Mouse (Mus musculus): ENCODE measurements around the gene Rsph3a.

DNA sequence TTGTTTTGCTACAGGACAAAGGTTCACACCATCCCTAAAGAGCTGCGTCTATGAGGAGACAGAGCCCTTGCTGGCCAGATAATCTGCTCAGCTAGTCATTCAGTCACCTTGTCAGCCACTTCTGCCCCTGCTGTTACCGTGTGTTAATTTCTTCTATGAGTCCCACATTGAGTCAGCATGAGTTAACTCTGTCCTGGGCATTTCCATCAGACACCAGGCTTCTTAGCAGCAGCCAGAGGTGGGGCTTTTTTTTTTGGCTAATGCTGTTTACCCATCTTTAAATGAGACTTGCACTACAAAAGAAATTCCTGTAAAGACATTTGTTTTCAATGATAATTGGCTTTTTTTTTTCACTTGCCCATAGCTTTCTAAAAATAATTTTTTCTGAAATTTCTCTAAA is 40.4 kb upstream of the Rsph3a start:
- TF ChIP-seq POLR2A (IDR thresholded peaks at IDR 0.05; ENCODE audit: control insufficient read depth, extremely low read depth, insufficient read depth, low read length, poor library complexity): no peak
- no peak for TF ChIP-seq CTCF (IDR thresholded peaks at IDR 0.05; ENCODE audit: borderline replicate concordance, control insufficient read depth, extremely low read depth, insufficient read depth, low read length, poor library complexity)
